Mouse (Mus musculus): ENCODE results near the gene Gm11549. TPM values are rescaled to one million over a fixed set of nuclear protein-coding genes. Genes with fewer than 3 reads are reported as not detected.

The Gm11549 gene
- polyA plus RNA-seq, 1 experiment from 2014 or later, result 1.0 TPM

- no peaks in the 10 kb centered on the region for H3K36me3 ChIP-seq
- ATAC-seq (ENCODE audit: low FRiP score), result no peak
- no peak overlapping the region for H3K4me3 ChIP-seq (replicated peaks)
- no peaks in the 10 kb centered on the region for H3K9me3 ChIP-seq (replicated peaks)
- H3K4me1 ChIP-seq, result no peaks in the 10 kb centered on the region
- H3K9ac ChIP-seq (replicated peaks), result no peak overlapping the region
- H3K27ac ChIP-seq (replicated peaks), result no peak overlapping the region
- no peak overlapping the region for H3K4me2 ChIP-seq
- no peaks in the 10 kb centered on the region for H3K27me3 ChIP-seq (replicated peaks)
- WGBS, result 90% methylated on average over 4 of the region's 4 CpGs
These were observed 16.3 kb upstream of the Gm11549 start for GRCm38 (mm10) chr3:36537701-36538470.

DNA sequence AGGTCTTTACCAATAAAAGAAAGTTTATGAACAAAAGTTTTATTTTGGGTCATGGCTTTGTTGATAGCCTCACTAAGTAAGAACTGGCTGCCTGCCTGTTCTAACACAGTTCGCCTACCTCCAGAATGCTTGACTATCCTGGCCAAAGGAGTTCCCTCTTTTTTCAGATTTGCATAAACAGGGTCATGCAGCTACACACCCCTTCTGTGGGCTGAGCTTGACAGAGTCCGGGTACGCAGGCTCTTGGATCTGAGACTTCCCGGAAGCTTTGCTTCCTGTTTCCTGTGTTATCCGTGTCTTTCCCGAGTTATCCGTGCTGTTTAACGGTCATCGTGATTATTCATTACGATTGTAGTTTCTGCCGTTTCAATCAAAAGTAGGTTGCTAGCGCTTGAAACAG is 14.4 kb upstream of the Gm11549 start:
- ATAC-seq (ENCODE audit: low FRiP score), result no peak
- H3K4me2 ChIP-seq, result no peak overlapping the region
- no peaks in the 10 kb centered on the region for H3K36me3 ChIP-seq
- no peaks in the 10 kb centered on the region for H3K27me3 ChIP-seq (replicated peaks)
- H3K4me1 ChIP-seq, result peaks cover 5% of the 10 kb centered on the region
- no peak overlapping the region for H3K27ac ChIP-seq (replicated peaks)
- no peak overlapping the region for H3K4me3 ChIP-seq (replicated peaks)
- H3K9me3 ChIP-seq (replicated peaks), result no peaks in the 10 kb centered on the region
- 88% methylated on average over 12 of the region's 12 CpGs for WGBS
- no peak overlapping the region for H3K9ac ChIP-seq (replicated peaks)

DNA sequence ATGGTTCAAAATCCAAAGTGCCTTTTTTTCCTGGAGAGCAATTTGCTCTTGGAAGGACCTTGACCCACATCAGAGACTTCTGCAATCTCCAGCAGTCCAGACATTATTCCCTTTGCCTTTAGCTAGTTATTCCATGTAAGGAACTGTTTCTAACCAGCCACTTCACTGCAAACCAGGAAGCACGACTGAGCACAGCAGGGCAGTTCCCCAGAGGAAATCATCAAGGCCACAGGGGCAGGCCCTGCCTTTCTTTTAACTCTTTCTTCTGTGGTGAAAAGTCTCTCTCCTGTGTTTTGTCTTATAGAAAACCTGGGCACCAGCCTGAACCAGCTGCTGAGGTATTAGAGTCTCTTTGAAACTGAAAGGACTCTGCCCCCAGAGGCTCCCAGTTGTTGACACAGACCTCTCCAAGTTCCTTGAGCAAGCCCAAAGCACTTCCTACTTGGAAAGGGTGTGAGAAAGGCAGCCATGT is 11.6 kb upstream of the Gm11549 start:
- ATAC-seq (ENCODE audit: low FRiP score), result no peak
- no peak overlapping the region for H3K27ac ChIP-seq (replicated peaks)
- no peak overlapping the region for H3K4me3 ChIP-seq (replicated peaks)
- H3K36me3 ChIP-seq, result no peaks in the 10 kb centered on the region
- no peaks in the 10 kb centered on the region for H3K27me3 ChIP-seq (replicated peaks)
- H3K9ac ChIP-seq (replicated peaks), result no peak overlapping the region
- peaks cover 5% of the 10 kb centered on the region for H3K4me1 ChIP-seq
- WGBS, result 4% methylated on average over 1 of the region's 1 CpGs
- no peaks in the 10 kb centered on the region for H3K9me3 ChIP-seq (replicated peaks)
- no peak overlapping the region for H3K4me2 ChIP-seq

DNA sequence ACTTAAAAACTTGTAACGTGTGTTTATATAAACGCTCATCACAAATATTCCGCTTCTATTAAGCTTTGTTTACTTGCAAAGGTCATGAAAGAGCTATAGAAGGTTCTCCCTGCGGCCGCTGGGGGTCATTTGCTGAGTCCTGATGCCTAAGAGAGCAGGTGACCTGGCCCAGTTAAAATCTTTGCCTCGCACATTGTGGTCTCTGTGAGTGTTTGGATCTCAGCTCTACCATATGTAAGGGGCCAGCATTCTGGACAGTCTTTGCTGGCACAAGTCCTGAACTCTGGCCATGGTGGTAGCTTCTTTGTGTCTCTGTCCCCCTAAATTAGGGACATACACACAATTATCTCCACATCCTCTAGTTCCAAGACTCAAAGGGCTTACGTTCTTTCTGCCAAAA is 11.1 kb upstream of the Gm11549 start:
- no peak overlapping the region for H3K4me3 ChIP-seq (replicated peaks)
- WGBS, result 49% methylated on average over 7 of the region's 7 CpGs
- no peak for ATAC-seq (ENCODE audit: low FRiP score)
- H3K9ac ChIP-seq (replicated peaks), result no peak overlapping the region
- no peak overlapping the region for H3K27ac ChIP-seq (replicated peaks)
- H3K27me3 ChIP-seq (replicated peaks), result no peaks in the 10 kb centered on the region
- no peaks in the 10 kb centered on the region for H3K9me3 ChIP-seq (replicated peaks)
- peaks cover 5% of the 10 kb centered on the region for H3K4me1 ChIP-seq
- no peaks in the 10 kb centered on the region for H3K36me3 ChIP-seq
- no peak overlapping the region for H3K4me2 ChIP-seq

DNA sequence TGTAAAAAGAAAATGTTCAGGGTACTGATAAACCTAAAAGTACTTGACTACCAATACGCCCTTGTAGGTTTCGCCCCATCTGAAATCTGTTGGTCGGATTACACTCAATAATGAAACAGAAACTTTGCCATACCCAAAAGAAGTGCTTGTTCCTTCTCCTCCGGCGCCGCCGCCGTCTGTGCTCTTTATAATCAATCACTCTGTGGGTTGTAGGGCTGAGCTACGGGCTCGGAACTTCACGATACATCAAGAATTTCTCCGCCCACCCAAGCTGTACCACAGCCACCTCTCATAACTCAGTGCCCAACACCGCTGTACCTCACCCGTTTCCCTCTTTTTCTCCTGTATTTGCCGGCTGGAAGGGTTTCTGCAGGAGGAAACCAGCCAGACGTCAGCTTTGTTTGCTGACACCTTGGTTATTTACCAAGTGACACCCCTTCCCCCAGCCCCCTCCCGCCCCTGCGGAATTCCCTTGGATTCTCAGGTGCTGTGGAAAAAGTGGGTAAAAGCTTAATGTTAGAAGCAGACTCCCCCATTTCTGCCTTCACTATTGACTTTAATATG is 10.4 kb upstream of the Gm11549 start:
- WGBS, result 9% methylated on average over 18 of the region's 18 CpGs
- H3K4me3 ChIP-seq (replicated peaks), result peak overlapping the region; percentile 23

GRCm38 (mm10) chr3:36531242-36531641 is 9.6 kb upstream of the Gm11549 start:
- Histone ChIP-seq H3K36me3 (no peaks in the 10 kb centered on the region), H3K27me3 (replicated peaks) (no peaks in the 10 kb centered on the region), H3K4me1 (peaks cover 5% of the 10 kb centered on the region), H3K9ac (replicated peaks) (no peak overlapping the region), H3K27ac (replicated peaks) (no peak overlapping the region), H3K4me2 (no peak overlapping the region), H3K9me3 (replicated peaks) (no peaks in the 10 kb centered on the region), H3K4me3 (replicated peaks) (no peak overlapping the region)
- WGBS, result 37% methylated on average over 2 of the region's 2 CpGs
- no peak for ATAC-seq (ENCODE audit: low FRiP score)

More for the DNA sequence above, 10.4 kb upstream of the Gm11549 start:
- ATAC-seq (ENCODE audit: low FRiP score), result peak; percentile 69; the same call in 1 of the 2 replicates
- Histone ChIP-seq H3K9me3 (replicated peaks) (no peaks in the 10 kb centered on the region), H3K4me2 (peak overlapping the region; percentile 55), H3K36me3 (no peaks in the 10 kb centered on the region), H3K9ac (replicated peaks) (no peak overlapping the region), H3K27ac (replicated peaks) (no peak overlapping the region), H3K4me1 (peaks cover 5% of the 10 kb centered on the region), H3K27me3 (replicated peaks) (no peaks in the 10 kb centered on the region)

- peaks cover 5% of the 10 kb centered on the region for H3K4me1 ChIP-seq
- H3K9me3 ChIP-seq (replicated peaks), result no peaks in the 10 kb centered on the region
- ATAC-seq (ENCODE audit: low FRiP score), result no peak
- 83% methylated on average over 5 of the region's 5 CpGs for WGBS
- H3K36me3 ChIP-seq, result no peaks in the 10 kb centered on the region
- no peak overlapping the region for H3K9ac ChIP-seq (replicated peaks)
- H3K27me3 ChIP-seq (replicated peaks), result no peaks in the 10 kb centered on the region
- H3K4me2 ChIP-seq, result no peak overlapping the region
- H3K27ac ChIP-seq (replicated peaks), result no peak overlapping the region
- no peak overlapping the region for H3K4me3 ChIP-seq (replicated peaks)
These were observed 9.2 kb upstream of the Gm11549 start for GRCm38 (mm10) chr3:36530781-36531180.

DNA sequence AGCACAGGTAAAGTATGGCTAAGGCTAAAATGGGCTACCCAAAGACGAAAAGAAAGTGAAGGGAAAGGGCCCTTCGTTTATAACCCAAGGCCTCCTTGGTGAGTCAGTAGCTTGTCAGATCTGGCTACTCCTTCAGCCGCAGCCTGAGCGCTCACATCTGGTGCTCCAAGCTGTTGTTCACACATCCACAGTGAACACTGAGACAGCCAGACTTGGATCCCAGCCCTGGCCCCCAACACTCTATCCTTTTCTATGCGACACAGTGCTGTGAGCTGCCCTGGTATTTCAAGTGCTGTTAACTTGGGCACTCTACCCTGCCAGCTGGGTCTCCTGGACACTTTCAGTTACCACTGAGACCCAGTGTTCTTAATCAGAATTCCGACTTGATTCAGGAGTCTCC is 8.7 kb upstream of the Gm11549 start:
- H3K4me3 ChIP-seq (replicated peaks), result no peak overlapping the region
- no peaks in the 10 kb centered on the region for H3K36me3 ChIP-seq
- H3K4me2 ChIP-seq, result no peak overlapping the region
- H3K27me3 ChIP-seq (replicated peaks), result no peaks in the 10 kb centered on the region
- no peaks in the 10 kb centered on the region for H3K9me3 ChIP-seq (replicated peaks)
- ATAC-seq (ENCODE audit: low FRiP score), result no peak
- peaks cover 5% of the 10 kb centered on the region for H3K4me1 ChIP-seq
- WGBS, result 93% methylated on average over 6 of the region's 6 CpGs
- no peak overlapping the region for H3K27ac ChIP-seq (replicated peaks)
- H3K9ac ChIP-seq (replicated peaks), result no peak overlapping the region

GRCm38 (mm10) chr3:36524466-36524865 is 2.9 kb upstream of the Gm11549 start:
- no peak overlapping the region for H3K4me2 ChIP-seq
- H3K27me3 ChIP-seq (replicated peaks), result peaks cover 23% of the 10 kb centered on the region
- no peaks in the 10 kb centered on the region for H3K9me3 ChIP-seq (replicated peaks)
- ATAC-seq (ENCODE audit: low FRiP score), result no peak
- no peak overlapping the region for H3K9ac ChIP-seq (replicated peaks)
- no peak overlapping the region for H3K4me3 ChIP-seq (replicated peaks)
- H3K36me3 ChIP-seq, result no peaks in the 10 kb centered on the region
- H3K27ac ChIP-seq (replicated peaks), result no peak overlapping the region
- 84% methylated on average over 3 of the region's 3 CpGs for WGBS
- H3K4me1 ChIP-seq, result peaks cover 10% of the 10 kb centered on the region; the same call in 1 of the 2 replicates

GRCm38 (mm10) chr3:36522137-36522536 is 524 bp upstream of the Gm11549 start:
- H3K27ac ChIP-seq (replicated peaks), result no peak overlapping the region
- peaks cover 23% of the 10 kb centered on the region for H3K27me3 ChIP-seq (replicated peaks)
- H3K9me3 ChIP-seq (replicated peaks), result no peaks in the 10 kb centered on the region
- ATAC-seq (ENCODE audit: low FRiP score), result no peak
- peaks cover 10% of the 10 kb centered on the region; the same call in 1 of the 2 replicates for H3K4me1 ChIP-seq
- 8% methylated on average over 4 of the region's 4 CpGs for WGBS
- H3K36me3 ChIP-seq, result no peaks in the 10 kb centered on the region
- no peak overlapping the region for H3K4me3 ChIP-seq (replicated peaks)
- H3K4me2 ChIP-seq, result peak overlapping the region; percentile 98
- no peak overlapping the region for H3K9ac ChIP-seq (replicated peaks)

GRCm38 (mm10) chr3:36516196-36516595 is 5.4 kb downstream of the Gm11549 start:
- no peak for ATAC-seq (ENCODE audit: low FRiP score)
- H3K36me3 ChIP-seq, result no peaks in the 10 kb centered on the region
- no peak overlapping the region for H3K27ac ChIP-seq (replicated peaks)
- 89% methylated on average over 9 of the region's 9 CpGs for WGBS
- no peak overlapping the region for H3K4me2 ChIP-seq
- H3K9me3 ChIP-seq (replicated peaks), result no peaks in the 10 kb centered on the region
- peaks cover 13% of the 10 kb centered on the region for H3K27me3 ChIP-seq (replicated peaks)
- no peak overlapping the region for H3K4me3 ChIP-seq (replicated peaks)
- H3K9ac ChIP-seq (replicated peaks), result no peak overlapping the region
- peaks cover 5% of the 10 kb centered on the region; the same call in 1 of the 2 replicates for H3K4me1 ChIP-seq

DNA sequence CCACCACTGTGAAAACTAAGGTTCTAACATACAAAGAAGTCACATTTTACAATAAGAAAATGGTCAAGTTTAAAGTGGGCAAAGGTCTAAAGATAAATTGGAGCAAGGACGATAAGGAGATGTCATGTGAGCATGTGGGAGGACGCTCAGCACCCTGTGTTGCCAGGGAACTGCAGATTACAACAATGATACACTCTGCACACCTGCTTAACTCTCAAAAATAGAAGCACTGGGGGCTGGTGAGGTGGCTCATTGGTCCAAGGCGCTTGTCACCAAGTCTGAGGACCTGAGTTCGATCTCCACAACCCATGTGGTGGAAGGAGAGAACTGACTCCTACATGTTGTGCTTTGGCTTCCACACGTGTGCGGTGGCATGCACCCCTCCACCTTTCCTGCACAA is 10.1 kb downstream of the Gm11549 start:
- H3K27me3 ChIP-seq (replicated peaks), result no peaks in the 10 kb centered on the region

More for the DNA sequence above, 10.1 kb downstream of the Gm11549 start:
- no peak overlapping the region for H3K27ac ChIP-seq (replicated peaks)
- no peaks in the 10 kb centered on the region for H3K36me3 ChIP-seq
- no peaks in the 10 kb centered on the region for H3K9me3 ChIP-seq (replicated peaks)
- WGBS, result 88% methylated on average over 6 of the region's 6 CpGs
- no peak overlapping the region for H3K4me3 ChIP-seq (replicated peaks)
- H3K4me2 ChIP-seq, result no peak overlapping the region
- no peak for ATAC-seq (ENCODE audit: low FRiP score)
- no peaks in the 10 kb centered on the region for H3K4me1 ChIP-seq
- no peak overlapping the region for H3K9ac ChIP-seq (replicated peaks)

Measured in neural tube, embryonic 15.5 days (tissue).